Mouse (Mus musculus): ENCODE results near the gene Gatc. TPM values are rescaled to one million over a fixed set of nuclear protein-coding genes. Genes with fewer than 3 reads are reported as not detected.
"Not testable (repeated sequence)": the region's sequence is repeated elsewhere in the genome, so short reads cannot be mapped to it uniquely, and the experiment has no call there.

Gene Gatc
- 35.7 and 45.5 TPM in 2 replicates for polyA plus RNA-seq (2012; ENCODE audit: insufficient read depth, insufficient read length, missing spikeins)

DNA sequence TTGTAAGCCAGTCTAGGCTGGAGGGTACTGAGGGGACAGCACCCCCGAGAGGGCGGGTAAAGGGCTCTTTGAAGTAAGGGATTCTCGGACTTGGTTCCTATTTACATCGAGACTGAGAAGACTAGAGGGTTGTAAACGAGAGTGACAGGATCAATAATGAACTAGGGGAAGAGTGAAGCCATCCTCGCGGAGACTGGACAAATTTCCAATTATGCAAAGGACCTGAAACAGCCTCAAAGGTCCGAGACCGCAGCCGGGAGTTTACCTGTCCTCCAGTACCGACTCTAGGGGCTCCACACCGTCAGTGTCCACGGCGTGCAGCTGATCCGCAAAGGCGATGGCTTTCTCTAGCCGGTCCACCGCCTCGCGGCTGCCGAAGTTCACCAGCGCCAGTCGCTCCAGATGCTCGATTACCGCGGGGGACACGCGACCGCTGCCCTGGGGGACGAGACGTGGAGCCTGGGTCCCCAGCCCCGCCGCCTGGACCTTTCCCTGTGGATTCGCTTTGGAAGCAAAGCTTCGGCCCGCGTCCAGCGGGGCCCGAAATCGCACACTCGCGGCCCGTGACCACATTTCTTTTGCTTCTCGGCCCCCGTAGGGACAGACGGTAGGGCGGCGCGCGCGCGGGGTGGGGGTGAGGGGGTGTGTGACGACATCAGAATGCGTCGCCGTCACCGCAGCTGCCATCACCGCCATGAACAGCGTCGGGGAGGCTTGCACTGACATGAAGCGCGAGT is at the start of gene Gatc, which contains the start of gene Triap1:
Gatc (minus strand) TSS at position 602 of the 737 bp plus-strand sequence.
Triap1 (plus strand) TSS at position 649 of the 737 bp plus-strand sequence.
- Histone ChIP-seq H3K4me3 (ENCODE audit: insufficient read depth, low read depth, low read length) (peak within 1 kb of the TSS; percentile 97), H3K4me1 (ENCODE audit: control insufficient read depth, insufficient read depth, insufficient read length, low read length) (peaks cover 4% of the 10 kb centered on the region; the same call in 1 of the 2 replicates), H3K27ac (replicated peaks; ENCODE audit: low read depth, low read length) (peak within 1 kb of the TSS; percentile 67)

DNA sequence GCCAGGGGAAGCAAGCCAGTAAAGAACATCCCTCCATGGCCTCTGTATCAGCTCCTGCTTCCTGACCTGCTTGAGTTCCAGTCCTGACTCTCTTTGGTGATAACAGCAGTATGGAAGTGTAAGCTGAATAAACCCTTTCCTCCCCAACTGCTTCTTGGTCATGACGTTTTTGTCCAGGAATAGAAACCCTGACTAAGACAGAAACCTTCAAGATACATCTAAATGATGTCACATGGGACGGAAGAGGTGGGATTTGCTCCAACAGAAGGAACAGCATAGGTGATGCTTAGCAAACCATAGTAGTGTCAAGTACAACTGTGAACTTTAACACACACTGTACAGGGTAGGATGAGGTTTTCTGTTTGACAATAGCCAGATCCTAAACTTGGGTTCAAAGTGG is 37.9 kb upstream of the Gatc start:
- H3K27ac ChIP-seq (replicated peaks; ENCODE audit: low read depth, low read length); H3K4me3 ChIP-seq (ENCODE audit: insufficient read depth, low read depth, low read length); H3K4me1 ChIP-seq (ENCODE audit: control insufficient read depth, insufficient read depth, insufficient read length, low read length): not testable (repeated sequence)

- H3K4me3 ChIP-seq (ENCODE audit: insufficient read depth, low read depth, low read length), result no peak overlapping the region
- no peak overlapping the region for H3K27ac ChIP-seq (replicated peaks; ENCODE audit: low read depth, low read length)
- H3K4me1 ChIP-seq (ENCODE audit: control insufficient read depth, insufficient read depth, insufficient read length, low read length), result no peaks in the 10 kb centered on the region
These were observed 34.5 kb upstream of the Gatc start for GRCm38 (mm10) chr5:115375436-115375835.

- no peak overlapping the region for H3K27ac ChIP-seq (replicated peaks; ENCODE audit: low read depth, low read length)
- H3K4me1 ChIP-seq (ENCODE audit: control insufficient read depth, insufficient read depth, insufficient read length, low read length), result no peaks in the 10 kb centered on the region
- no peak overlapping the region for H3K4me3 ChIP-seq (ENCODE audit: insufficient read depth, low read depth, low read length)
These were observed 33.3 kb upstream of the Gatc start for GRCm38 (mm10) chr5:115374204-115374820.

DNA sequence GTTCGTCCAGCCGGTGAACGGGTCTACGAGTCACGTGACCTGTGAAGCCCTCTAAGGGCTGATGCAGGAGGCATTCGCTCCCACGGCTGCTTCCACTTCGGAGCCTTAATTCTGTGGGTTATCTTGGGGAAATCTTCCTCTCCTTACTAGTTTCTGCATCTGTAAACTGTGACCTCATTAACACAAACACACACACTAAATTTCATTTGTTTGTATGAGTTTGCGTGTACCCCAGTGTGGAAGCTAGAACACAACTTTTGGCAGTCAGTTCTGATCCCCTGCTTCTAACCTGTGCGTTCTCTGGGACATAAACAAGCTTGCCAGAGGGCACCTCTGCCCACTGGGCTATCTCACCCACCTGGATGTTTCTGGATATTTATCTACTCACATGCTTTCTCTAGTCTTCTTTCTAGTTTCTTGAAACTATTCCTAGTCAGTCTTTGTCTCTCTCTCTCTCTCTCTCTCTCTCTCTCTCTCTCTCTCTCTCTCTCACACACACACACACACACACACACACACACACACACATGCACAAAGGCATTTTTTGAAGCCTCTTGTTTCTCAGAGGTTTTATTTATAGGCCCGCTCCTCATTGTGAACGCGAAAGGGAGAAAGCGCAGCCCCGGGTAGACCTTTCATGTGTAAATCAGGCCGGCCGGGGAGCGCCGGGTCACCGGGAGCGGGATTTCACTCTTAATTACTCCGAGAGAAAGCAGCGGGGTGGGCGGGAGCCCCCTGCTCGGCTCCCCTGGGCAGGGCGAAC is 32.6 kb upstream of the Gatc start:
- H3K4me1 ChIP-seq (ENCODE audit: control insufficient read depth, insufficient read depth, insufficient read length, low read length), result no peaks in the 10 kb centered on the region
- H3K27ac ChIP-seq (replicated peaks; ENCODE audit: low read depth, low read length), result no peak overlapping the region
- no peak overlapping the region for H3K4me3 ChIP-seq (ENCODE audit: insufficient read depth, low read depth, low read length)

DNA sequence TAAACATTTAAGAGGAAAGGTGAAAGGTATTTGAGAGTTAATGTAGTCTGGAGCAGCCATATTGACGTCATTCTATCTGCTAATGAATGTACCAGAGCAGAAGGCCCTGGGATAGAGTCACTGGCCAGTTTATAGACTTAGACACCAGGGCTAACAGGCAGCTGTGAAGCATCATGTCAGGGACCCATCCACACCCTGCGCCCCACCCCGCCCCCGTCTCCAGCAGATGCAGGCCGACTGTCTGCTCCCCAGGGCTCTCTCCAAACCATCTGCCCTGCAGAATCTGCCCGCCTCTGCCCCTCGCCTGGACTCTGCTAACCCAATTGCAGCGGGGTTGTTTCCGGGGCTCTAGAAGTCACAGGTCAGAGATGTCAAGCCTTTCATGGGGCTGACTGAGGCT is 30.8 kb upstream of the Gatc start:
- no peak overlapping the region for H3K27ac ChIP-seq (replicated peaks; ENCODE audit: low read depth, low read length)
- H3K4me3 ChIP-seq (ENCODE audit: insufficient read depth, low read depth, low read length), result no peak overlapping the region
- no peaks in the 10 kb centered on the region for H3K4me1 ChIP-seq (ENCODE audit: control insufficient read depth, insufficient read depth, insufficient read length, low read length)

DNA sequence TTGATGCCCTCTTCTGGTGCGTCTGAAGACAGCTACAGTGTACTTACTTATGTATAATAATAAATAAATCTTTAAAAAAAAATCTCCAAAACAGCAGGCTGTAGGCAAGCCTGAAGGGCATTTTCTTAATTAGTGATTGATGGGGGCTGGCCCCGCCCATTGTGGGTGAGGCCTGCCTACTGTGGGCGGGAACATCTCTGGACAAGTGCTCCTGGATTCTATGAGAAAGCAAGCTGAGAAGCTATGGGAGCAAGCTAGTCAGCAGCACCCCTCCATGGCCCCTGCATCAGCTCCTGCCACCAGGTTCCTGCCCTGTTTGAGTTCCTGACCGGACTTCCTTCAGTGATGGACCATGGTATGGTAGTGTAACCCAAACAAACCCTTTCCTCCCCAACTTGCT is 23.8 kb upstream of the Gatc start:
- H3K4me3 ChIP-seq (ENCODE audit: insufficient read depth, low read depth, low read length), result no peak overlapping the region
- H3K27ac ChIP-seq (replicated peaks; ENCODE audit: low read depth, low read length), result no peak overlapping the region
- no peaks in the 10 kb centered on the region for H3K4me1 ChIP-seq (ENCODE audit: control insufficient read depth, insufficient read depth, insufficient read length, low read length)

DNA sequence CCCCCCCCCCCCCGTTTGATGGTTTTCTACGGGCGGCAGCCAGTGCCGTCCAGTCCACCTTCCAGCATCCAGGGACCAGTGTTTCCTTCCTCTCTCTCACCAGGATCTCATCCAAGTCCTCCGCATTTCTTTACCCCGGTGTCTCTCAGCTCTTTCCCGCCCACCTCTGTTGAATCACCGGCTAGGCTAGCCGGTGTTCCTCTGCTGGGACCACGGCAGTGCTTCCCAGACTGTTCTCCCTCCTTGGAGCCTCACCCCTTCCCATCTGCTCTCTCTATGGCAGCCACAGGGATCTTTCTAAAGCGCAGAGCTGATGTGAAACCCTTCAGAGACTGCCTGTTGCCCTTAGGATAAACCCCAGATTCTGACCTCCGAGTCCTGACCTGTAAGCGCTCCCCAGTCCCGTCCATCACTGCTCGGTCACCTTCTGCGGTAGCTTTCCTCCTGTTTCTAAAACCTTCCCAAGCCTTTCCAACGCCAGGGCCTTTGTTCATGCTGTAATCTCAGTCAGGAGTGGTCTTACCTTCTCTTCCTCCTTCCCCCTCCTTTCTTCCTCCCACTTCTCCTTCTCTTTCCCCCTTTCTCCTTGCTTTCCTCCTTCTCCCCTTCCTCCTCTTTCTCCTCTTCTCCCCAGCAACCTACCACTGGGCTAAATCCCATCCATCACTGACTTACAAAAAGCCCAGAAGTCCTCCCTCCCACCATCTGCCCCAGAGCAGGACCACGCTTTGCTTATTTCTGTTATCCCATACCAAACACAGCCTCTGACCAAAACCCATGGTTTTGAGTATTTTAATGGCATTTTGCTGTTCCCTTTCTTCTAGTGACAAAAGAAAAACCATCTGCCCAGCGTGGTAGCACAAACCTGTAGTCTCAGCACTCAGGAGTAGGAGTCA is 22.1 kb upstream of the Gatc start:
- H3K27ac ChIP-seq (replicated peaks; ENCODE audit: low read depth, low read length), result no peak overlapping the region
- H3K4me3 ChIP-seq (ENCODE audit: insufficient read depth, low read depth, low read length), result no peak overlapping the region
- no peaks in the 10 kb centered on the region for H3K4me1 ChIP-seq (ENCODE audit: control insufficient read depth, insufficient read depth, insufficient read length, low read length)

DNA sequence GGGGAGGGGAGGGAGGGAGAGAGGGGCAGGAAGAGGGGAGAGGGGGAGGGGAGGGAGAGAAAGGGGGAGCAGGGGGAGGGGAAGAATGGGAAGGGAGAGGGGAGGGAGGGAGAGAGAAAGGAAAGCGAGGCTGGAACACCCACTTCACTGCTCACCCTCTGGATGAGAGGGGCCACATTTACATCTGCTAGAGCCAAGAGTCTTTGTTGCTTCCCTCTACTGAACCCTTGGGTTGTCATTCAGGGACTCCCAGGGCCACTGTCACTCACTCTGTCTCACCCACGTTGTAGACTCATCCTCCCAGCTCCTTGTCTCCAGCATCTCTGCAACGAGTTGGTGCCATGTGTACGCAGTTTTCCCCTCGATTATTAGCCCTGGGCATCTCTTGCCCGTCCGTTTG is 21.2 kb upstream of the Gatc start:
- no peak overlapping the region for H3K4me3 ChIP-seq (ENCODE audit: insufficient read depth, low read depth, low read length)
- no peaks in the 10 kb centered on the region for H3K4me1 ChIP-seq (ENCODE audit: control insufficient read depth, insufficient read depth, insufficient read length, low read length)
- no peak overlapping the region for H3K27ac ChIP-seq (replicated peaks; ENCODE audit: low read depth, low read length)

DNA sequence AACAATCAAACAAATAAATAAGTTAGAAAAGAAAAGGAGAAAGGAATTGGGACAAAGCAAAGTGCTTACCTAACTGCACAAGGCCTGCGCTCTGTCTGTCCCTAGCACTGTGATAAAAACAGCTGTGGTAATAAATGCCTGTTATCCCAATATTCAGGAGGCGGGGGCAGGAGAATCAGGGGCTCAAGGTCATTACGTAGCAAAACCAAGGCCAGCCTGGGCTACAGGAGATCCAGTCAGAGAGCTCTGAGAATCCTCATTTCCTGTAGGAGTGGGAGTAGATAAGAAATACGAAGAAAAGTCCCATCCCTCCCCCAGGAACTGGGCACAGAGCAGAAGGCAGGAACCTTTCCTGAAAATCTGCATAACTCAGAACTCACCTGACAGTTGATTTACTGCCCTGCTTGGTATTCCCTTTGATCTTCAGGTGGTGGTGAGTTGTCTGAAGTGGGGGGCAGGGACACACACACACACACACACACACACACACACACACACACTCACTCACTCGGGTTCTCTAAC is 18.9 kb upstream of the Gatc start:
- no peak overlapping the region for H3K27ac ChIP-seq (replicated peaks; ENCODE audit: low read depth, low read length)
- no peaks in the 10 kb centered on the region for H3K4me1 ChIP-seq (ENCODE audit: control insufficient read depth, insufficient read depth, insufficient read length, low read length)
- no peak overlapping the region for H3K4me3 ChIP-seq (ENCODE audit: insufficient read depth, low read depth, low read length)

- H3K27ac ChIP-seq (replicated peaks; ENCODE audit: low read depth, low read length), result no peak overlapping the region
- H3K4me1 ChIP-seq (ENCODE audit: control insufficient read depth, insufficient read depth, insufficient read length, low read length), result no peaks in the 10 kb centered on the region
- H3K4me3 ChIP-seq (ENCODE audit: insufficient read depth, low read depth, low read length), result no peak overlapping the region
These were observed 18.5 kb upstream of the Gatc start for GRCm38 (mm10) chr5:115359438-115359837.

DNA sequence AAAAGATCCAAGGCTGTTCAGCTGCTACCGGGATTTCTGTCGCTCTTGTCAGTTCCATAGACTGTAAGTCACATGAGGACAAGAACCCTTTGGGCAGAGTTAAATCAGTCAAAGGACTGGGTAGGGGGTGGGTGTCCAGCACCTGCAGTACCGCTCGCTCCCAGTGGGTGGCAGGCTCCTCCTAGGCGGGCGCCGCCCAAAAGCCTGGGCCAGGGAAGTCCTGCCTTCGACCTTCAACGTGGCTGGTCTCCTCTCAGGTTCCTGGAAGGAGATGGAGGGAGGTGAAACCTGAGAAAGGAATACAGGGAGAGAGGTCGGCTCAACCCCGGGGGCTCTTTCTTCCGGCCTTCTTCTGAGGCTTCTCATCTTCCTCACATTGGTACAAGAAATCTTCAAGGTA is 17.9 kb upstream of the Gatc start:
- no peak overlapping the region for H3K4me3 ChIP-seq (ENCODE audit: insufficient read depth, low read depth, low read length)

GRCm38 (mm10) chr5:115355070-115355469 is 14.1 kb upstream of the Gatc start:
- Histone ChIP-seq H3K27ac (replicated peaks; ENCODE audit: low read depth, low read length) (no peak overlapping the region), H3K4me1 (ENCODE audit: control insufficient read depth, insufficient read depth, insufficient read length, low read length) (no peaks in the 10 kb centered on the region), H3K4me3 (ENCODE audit: insufficient read depth, low read depth, low read length) (no peak overlapping the region)

More for the DNA sequence above, 17.9 kb upstream of the Gatc start:
- H3K4me1 ChIP-seq (ENCODE audit: control insufficient read depth, insufficient read depth, insufficient read length, low read length), result no peaks in the 10 kb centered on the region
- no peak overlapping the region for H3K27ac ChIP-seq (replicated peaks; ENCODE audit: low read depth, low read length)

DNA sequence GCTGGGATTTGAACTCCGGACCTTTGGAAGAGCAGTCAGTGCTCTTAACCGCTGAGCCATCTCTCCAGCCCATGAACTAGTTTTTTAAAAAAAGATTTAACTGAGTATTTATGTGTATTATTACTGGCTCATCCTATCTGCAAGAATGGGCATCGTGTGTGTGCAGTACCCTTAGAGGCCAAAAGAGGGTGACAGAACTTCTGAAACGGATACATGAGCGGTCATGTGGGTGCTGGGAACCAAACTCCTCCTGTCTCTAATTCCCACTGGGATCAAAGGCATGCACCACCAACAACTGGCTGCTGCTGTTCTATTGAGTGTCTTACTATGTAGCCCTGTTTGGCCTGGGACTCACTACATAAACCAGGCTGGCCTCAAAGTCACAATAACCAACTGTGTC is 10.4 kb upstream of the Gatc start:
- H3K4me3 ChIP-seq (ENCODE audit: insufficient read depth, low read depth, low read length), result no peak overlapping the region
- H3K4me1 ChIP-seq (ENCODE audit: control insufficient read depth, insufficient read depth, insufficient read length, low read length), result no peaks in the 10 kb centered on the region; the same call in 1 of the 2 replicates
- no peak overlapping the region for H3K27ac ChIP-seq (replicated peaks; ENCODE audit: low read depth, low read length)
